In genomic region chr5:139495019-139495669, GRCm38 (mm10) we compare ENCODE assay signal across 13 mouse cellular contexts. TPM values are rescaled to one million over a fixed set of nuclear protein-coding genes. Genes with fewer than 3 reads are reported as not detected.
DNase-seq lines count a peak whose midpoint lies in the region; ATAC-seq and TF ChIP-seq lines count a peak whose summit lies in the region.
"Had no signal": no experiment of that assay in that cellular context is flagged by ENCODE, and none has a peak within 500 bp of the region (broad histone marks: within the 10 kb centered on the region; RNA-seq: fewer than 3 reads in every experiment).

No protein-coding gene starts in this region.

- no peaks in the 10 kb centered on the region for H3K9me3 ChIP-seq in heart, embryonic 11.5 days (replicated peaks; ENCODE audit: control insufficient read depth, low read length)
- no peaks in the 10 kb centered on the region for H3K9me3 ChIP-seq in forebrain, embryonic 16.5 days (ENCODE audit: control insufficient read depth, low read length)
- H3K9me3 ChIP-seq: G1E; liver, embryonic 15.5 days had no signal

- no peak overlapping the region for H3K4me3 ChIP-seq in heart, embryonic 11.5 days (ENCODE audit: low read depth, low read length)
- no peak overlapping the region for H3K4me3 ChIP-seq in heart, adult 2 months
- no peak overlapping the region for H3K4me3 ChIP-seq in forebrain, embryonic 16.5 days (replicated peaks; ENCODE audit: low read length)
- H3K4me3 ChIP-seq: liver, embryonic 15.5 days had no signal

- no peaks in the 10 kb centered on the region for H3K4me1 ChIP-seq in heart, embryonic 11.5 days (ENCODE audit: control insufficient read depth, insufficient read depth, low read length)
- H3K4me1 ChIP-seq in heart, adult 2 months (ENCODE audit: control insufficient read depth, insufficient read depth, low read length), result no peaks in the 10 kb centered on the region
- H3K4me1 ChIP-seq in forebrain, embryonic 16.5 days (replicated peaks; ENCODE audit: control insufficient read depth, insufficient read depth, low read length), result no peaks in the 10 kb centered on the region
- H3K4me1 ChIP-seq: liver, embryonic 15.5 days had no signal

- H3K27me3 ChIP-seq in heart, embryonic 11.5 days (ENCODE audit: control insufficient read depth, insufficient read depth, low read length), result peaks cover 23% of the 10 kb centered on the region
- H3K27me3 ChIP-seq in heart, adult 2 months (ENCODE audit: control insufficient read depth, insufficient read depth, low read length), result no peaks in the 10 kb centered on the region; the same call in 1 of the 2 replicates
- no peaks in the 10 kb centered on the region; the same call in 1 of the 2 replicates for H3K27me3 ChIP-seq in forebrain, embryonic 16.5 days (replicated peaks; ENCODE audit: control insufficient read depth, insufficient read depth, low read length)

- no peaks in the 10 kb centered on the region for H3K79me2 ChIP-seq in heart, adult 2 months (replicated peaks; ENCODE audit: control insufficient read depth, insufficient read depth, low read length)

- TF ChIP-seq CTCF in heart, adult 2 months (IDR thresholded peaks at IDR 0.05), result no peak

- WGBS in heart, embryonic 11.5 days (ENCODE audit: insufficient replicate concordance), result 31% methylated on average over 21 of the region's 22 CpGs
- 42% methylated on average over 22 of the region's 22 CpGs for WGBS in heart, adult 2 months
- WGBS in forebrain, embryonic 16.5 days, result 65% methylated on average over 22 of the region's 22 CpGs

- TF ChIP-seq EP300 in heart, adult 2 months (IDR thresholded peaks at IDR 0.05; ENCODE audit: insufficient read depth, low read depth, low read length), result no peak

- no peak for TF ChIP-seq POLR2A in heart, adult 2 months (IDR thresholded peaks at IDR 0.05; ENCODE audit: insufficient read depth, low read depth, low read length)

- no peak for ATAC-seq in heart, embryonic 11.5 days (replicated peaks; ENCODE audit: insufficient number of reproducible peaks, low FRiP score, low TSS enrichment)
- ATAC-seq in forebrain, embryonic 16.5 days, result no peak

- no peak overlapping the region for H3K9ac ChIP-seq in heart, embryonic 11.5 days (ENCODE audit: low read depth, low read length)
- H3K9ac ChIP-seq in heart, adult 2 months (ENCODE audit: low read depth, low read length), result no peak overlapping the region
- H3K9ac ChIP-seq in forebrain, embryonic 16.5 days (replicated peaks; ENCODE audit: low read depth, low read length), result no peak overlapping the region
- H3K9ac ChIP-seq: liver, embryonic 15.5 days had no signal

- intact Hi-C loops in heart, adult 2 months (cut with DNase I), result no loop called here

- DNase-seq in heart, adult 2 months, result no peak
- DNase-seq in thymus, postnatal 25 days, result peak; percentile 7
- no peak for DNase-seq in thymus, postnatal 10 days (ENCODE audit: low spot score in 2 of 2)
- DNase-seq in layer of hippocampus, adult 8-10 months (ENCODE audit: low spot score in 2 of 2), result peak; percentile 41 to 64
- peak; percentile 29 for DNase-seq in telencephalon, adult 2 months (ENCODE audit: low read depth, low spot score)
- no peak for DNase-seq in spleen, postnatal 4 days (ENCODE audit: low spot score in 2 of 2)
- DNase-seq: cerebellum, adult 18-20 months had no signal

- H3K4me2 ChIP-seq in heart, embryonic 11.5 days, result peak overlapping the region; percentile 4
- H3K4me2 ChIP-seq in forebrain, embryonic 16.5 days (ENCODE audit: low read length), result no peak overlapping the region
- H3K4me2 ChIP-seq: liver, embryonic 15.5 days had no signal

- H3K27ac ChIP-seq in heart, embryonic 11.5 days (ENCODE audit: low read depth, low read length), result no peak overlapping the region
- no peak overlapping the region for H3K27ac ChIP-seq in heart, adult 2 months
- H3K27ac ChIP-seq in forebrain, embryonic 16.5 days (ENCODE audit: low read length), result no peak overlapping the region
- H3K27ac ChIP-seq: liver, embryonic 15.5 days; stomach, postnatal 0 days had no signal

- no peaks in the 10 kb centered on the region for H3K36me3 ChIP-seq in heart, embryonic 11.5 days (ENCODE audit: control insufficient read depth, insufficient read depth, low read length)
- H3K36me3 ChIP-seq in heart, adult 2 months (ENCODE audit: control insufficient read depth, insufficient read depth, low read length), result no peaks in the 10 kb centered on the region
- H3K36me3 ChIP-seq in forebrain, embryonic 16.5 days (ENCODE audit: control insufficient read depth, insufficient read depth), result no peaks in the 10 kb centered on the region
- H3K36me3 ChIP-seq: G1E; liver, embryonic 15.5 days had no signal

RNA-seq across cellular contexts. Expression of gene Zfand2a, which starts 10.8 kb away (rescaled TPM):
- polyA plus RNA-seq in heart, embryonic 11.5 days (2014; fragmentation: Nextera tagmentation; extraction: Ambion mirVana), result 6.3 and 7.2 TPM in 2 replicates
- total RNA-seq in heart, adult 2 months (2021), result 10 to 100 TPM; 14.0 to 16.7 TPM
- 12.0 and 17.6 TPM in 2 replicates for polyA plus RNA-seq in heart, adult 2 months (2012; rRNA removed)
- 10 to 100 TPM; 53.9 to 60.2 (median 54.8) TPM for total RNA-seq in layer of hippocampus, adult 8-10 months (2022)
- 18.8 and 21.4 TPM in 2 replicates for polyA plus RNA-seq in forebrain, embryonic 16.5 days (2015; fragmentation: Nextera tagmentation; extraction: Ambion mirVana)

RNA-seq across cellular contexts. Expression of gene 3110082I17Rik, which starts 34.8 kb away (rescaled TPM):
- polyA plus RNA-seq in heart, embryonic 11.5 days (2014; fragmentation: Nextera tagmentation; extraction: Ambion mirVana), result 19.3 and 21.9 TPM in 2 replicates
- total RNA-seq in heart, adult 2 months (2021), result 1 to 10 TPM; 4.9 to 5.6 TPM
- polyA plus RNA-seq in heart, adult 2 months (2012; rRNA removed), result 5.4 and 5.7 TPM in 2 replicates
- total RNA-seq in layer of hippocampus, adult 8-10 months (2022), result 10 to 100 TPM; 13.7 to 22.1 (median 17.1) TPM
- 21.4 and 22.7 TPM in 2 replicates for polyA plus RNA-seq in forebrain, embryonic 16.5 days (2015; fragmentation: Nextera tagmentation; extraction: Ambion mirVana)

RNA-seq across cellular contexts. Expression of gene Uncx, which starts 48.1 kb away (rescaled TPM):
- 0.09 TPM in 1 of 2 replicates, not detected in the other for polyA plus RNA-seq in heart, embryonic 11.5 days (2014; fragmentation: Nextera tagmentation; extraction: Ambion mirVana)
- total RNA-seq in heart, adult 2 months (2021), result not detected
- polyA plus RNA-seq in heart, adult 2 months (2012; rRNA removed), result not detected in 2 replicates
- total RNA-seq in layer of hippocampus, adult 8-10 months (2022), result not detected
- polyA plus RNA-seq in forebrain, embryonic 16.5 days (2015; fragmentation: Nextera tagmentation; extraction: Ambion mirVana), result 1.6 and 6.4 TPM in 2 replicates
- total RNA-seq: G1E; heart, adult 8-10 months had no signal
- polyA plus RNA-seq: G1E; liver, embryonic 15.5 days; stomach, postnatal 0 days had no signal

Comparison
In these comparisons a context has a peak if more than half of its experiments do, and no peak if none do; other contexts are left out.
1. DNase-seq: peak in thymus, postnatal 25 days (single experiment), layer of hippocampus, adult 8-10 months (2 of 2) and telencephalon, adult 2 months (single experiment); none in heart, adult 2 months (0 of 2), thymus, postnatal 10 days (0 of 2) and spleen, postnatal 4 days (0 of 2).